Mouse (Mus musculus): ENCODE results near the gene Tut7. TPM values are rescaled to one million over a fixed set of nuclear protein-coding genes. Genes with fewer than 3 reads are reported as not detected.
"Not testable (repeated sequence)": the region's sequence is repeated elsewhere in the genome, so short reads cannot be mapped to it uniquely, and the experiment has no call there.

Tut7 gene
- polyA plus RNA-seq, 1 experiment from 2014 or later, result 40.1 TPM

- Histone ChIP-seq H3K27ac (ENCODE audit: low read depth, low read length) (no peak overlapping the region), H3K4me3 (ENCODE audit: low read depth, low read length) (peak overlapping the region; percentile 8)
- no peak for ATAC-seq (replicated peaks; ENCODE audit: insufficient number of reproducible peaks, low FRiP score, low TSS enrichment)
Observed at GRCm38 (mm10) chr13:59726139-59726867, 96.6 kb downstream of the Tut7 start.

GRCm38 (mm10) chr13:59722089-59722488 lies 100.9 kb downstream of the Tut7 start:
- H3K9me3 ChIP-seq (replicated peaks; ENCODE audit: control insufficient read depth, low read length); ATAC-seq (replicated peaks; ENCODE audit: insufficient number of reproducible peaks, low FRiP score, low TSS enrichment); H3K27ac ChIP-seq (ENCODE audit: low read depth, low read length); H3K9ac ChIP-seq (ENCODE audit: low read depth, low read length); H3K36me3 ChIP-seq (ENCODE audit: control insufficient read depth, insufficient read depth, low read length); H3K27me3 ChIP-seq (ENCODE audit: control insufficient read depth, insufficient read depth, low read length); H3K4me1 ChIP-seq (ENCODE audit: control insufficient read depth, insufficient read depth, low read length); H3K4me3 ChIP-seq (ENCODE audit: low read depth, low read length); H3K4me2 ChIP-seq: not testable (repeated sequence)
- WGBS (ENCODE audit: insufficient replicate concordance), result 76% methylated on average over 1 of the region's 1 CpGs

More at GRCm38 (mm10) chr13:59726139-59726867, 96.6 kb downstream of the Tut7 start:
- Histone ChIP-seq H3K36me3 (ENCODE audit: control insufficient read depth, insufficient read depth, low read length) (no peaks in the 10 kb centered on the region), H3K4me1 (ENCODE audit: control insufficient read depth, insufficient read depth, low read length) (no peaks in the 10 kb centered on the region), H3K27me3 (ENCODE audit: control insufficient read depth, insufficient read depth, low read length) (no peaks in the 10 kb centered on the region; the same call in 1 of the 2 replicates), H3K4me2 (peak overlapping the region; percentile 54), H3K9me3 (replicated peaks; ENCODE audit: control insufficient read depth, low read length) (no peaks in the 10 kb centered on the region), H3K9ac (ENCODE audit: low read depth, low read length) (0 out of 2 replicates have a peak overlapping the region, but pooled peaks have one; percentile 11)
- WGBS (ENCODE audit: insufficient replicate concordance), result 22% methylated on average over 28 of the region's 29 CpGs

Other genes starting within 250 kb of the Tut7 start
- 13.7 and 14.7 TPM in 2 replicates for gene Agtpbp1, start 237.9 kb downstream of the Tut7 start, polyA plus RNA-seq (2014; fragmentation: Nextera tagmentation; extraction: Ambion mirVana)
- 67.0 and 68.4 TPM in 2 replicates for gene Naa35, start 237.9 kb downstream of the Tut7 start, polyA plus RNA-seq (2014; fragmentation: Nextera tagmentation; extraction: Ambion mirVana)
- gene Golm1, start 147.3 kb downstream of the Tut7 start, polyA plus RNA-seq (2014; fragmentation: Nextera tagmentation; extraction: Ambion mirVana), result 64.8 and 68.7 TPM in 2 replicates
- not detected in 2 replicates for gene 4921517D22Rik, start 129.0 kb downstream of the Tut7 start, polyA plus RNA-seq (2014; fragmentation: Nextera tagmentation; extraction: Ambion mirVana)
- not detected in 2 replicates for gene Spata31d1a, start 112.8 kb downstream of the Tut7 start, polyA plus RNA-seq (2014; fragmentation: Nextera tagmentation; extraction: Ambion mirVana)
- not detected in 2 replicates for gene Spata31d1b, start 110.9 kb downstream of the Tut7 start, polyA plus RNA-seq (2014; fragmentation: Nextera tagmentation; extraction: Ambion mirVana)
- gene Spata31d1d, start 91.4 kb downstream of the Tut7 start, polyA plus RNA-seq (2014; fragmentation: Nextera tagmentation; extraction: Ambion mirVana), result not detected in 2 replicates
- not detected in 2 replicates for gene 1700014D04Rik, start 76.4 kb downstream of the Tut7 start, polyA plus RNA-seq (2014; fragmentation: Nextera tagmentation; extraction: Ambion mirVana)
- 168 and 171 TPM in 2 replicates for gene Isca1, start 53.3 kb downstream of the Tut7 start, polyA plus RNA-seq (2014; fragmentation: Nextera tagmentation; extraction: Ambion mirVana)
- not detected in 2 replicates for gene Gm49354, start 40.9 kb downstream of the Tut7 start, polyA plus RNA-seq (2014; fragmentation: Nextera tagmentation; extraction: Ambion mirVana)